ENCODE assay signal across 8 mouse cellular contexts in the genomic region with DNA sequence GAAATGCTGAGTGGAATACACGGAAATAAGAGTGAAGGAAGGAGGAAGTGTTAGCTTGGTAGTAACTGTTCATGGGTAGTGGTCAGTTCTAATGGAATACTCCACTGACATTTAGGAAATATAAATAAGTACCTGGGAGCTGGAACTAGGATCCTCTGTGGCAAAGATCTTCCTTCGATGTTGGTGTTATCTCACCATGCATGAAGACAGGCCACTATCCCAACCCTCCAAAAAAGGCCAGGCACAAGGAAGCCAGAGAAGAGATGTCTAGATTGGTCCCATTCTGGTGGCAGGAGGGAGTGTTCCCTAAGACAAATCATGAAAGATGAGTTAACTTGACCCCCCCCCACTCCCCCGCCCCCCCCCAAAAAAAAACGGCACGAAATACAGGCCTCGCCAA. TPM values are rescaled to one million over a fixed set of nuclear protein-coding genes. Genes with fewer than 3 reads are reported as not detected.
DNase-seq lines count a peak whose midpoint lies in the region; ATAC-seq and TF ChIP-seq lines count a peak whose summit lies in the region.

No protein-coding gene starts in this region.

- peak overlapping the region; percentile 78 for H3K4me2 ChIP-seq in heart, embryonic 11.5 days
- peak overlapping the region; percentile 77 for H3K4me2 ChIP-seq in forebrain, postnatal 0 days (ENCODE audit: low read depth)
- peak overlapping the region; percentile 82 for H3K4me2 ChIP-seq in liver, postnatal 0 days (ENCODE audit: low read depth, low read length)

- intact Hi-C loops in heart, postnatal 14 days (cut with DNase I) = loop anchor here (5.0 kb wide), 1 partner anchor 54 kb away; no protein-coding TSS in a partner anchor

- no peak for TF ChIP-seq EP300 in ES-Bruce4 (IDR thresholded peaks at IDR 0.05; ENCODE audit: insufficient read depth, low read depth, low read length)
- no peak for TF ChIP-seq EP300 in liver, postnatal 0 days (IDR thresholded peaks at IDR 0.05; ENCODE audit: low read depth)

- H3K9me3 ChIP-seq in heart, embryonic 11.5 days (replicated peaks; ENCODE audit: control insufficient read depth, low read length) = no peaks in the 10 kb centered on the region
- H3K9me3 ChIP-seq in ES-Bruce4 (replicated peaks; ENCODE audit: control insufficient read depth, insufficient read depth, low read length, poor library complexity, severe bottlenecking) = no peaks in the 10 kb centered on the region
- no peaks in the 10 kb centered on the region for H3K9me3 ChIP-seq in forebrain, postnatal 0 days (ENCODE audit: low read length)
- no peaks in the 10 kb centered on the region for H3K9me3 ChIP-seq in liver, postnatal 0 days (ENCODE audit: low read length)

- H3K4me3 ChIP-seq in heart, embryonic 11.5 days (ENCODE audit: low read depth, low read length) = peak overlapping the region; percentile 84
- peak overlapping the region; percentile 84 for H3K4me3 ChIP-seq in ES-Bruce4 (ENCODE audit: low read depth, low read length)
- peak overlapping the region; percentile 65 for H3K4me3 ChIP-seq in forebrain, postnatal 0 days (ENCODE audit: low read depth, low read length)
- peak overlapping the region; percentile 86 for H3K4me3 ChIP-seq in liver, postnatal 0 days (ENCODE audit: low read depth, low read length)

- H3K4me1 ChIP-seq in heart, embryonic 11.5 days (ENCODE audit: control insufficient read depth, insufficient read depth, low read length) = peaks cover 17% of the 10 kb centered on the region
- H3K4me1 ChIP-seq in ES-Bruce4 (ENCODE audit: control insufficient read depth, insufficient read depth, low read length) = no peaks in the 10 kb centered on the region
- H3K4me1 ChIP-seq in forebrain, postnatal 0 days (ENCODE audit: insufficient read depth) = peaks cover 6% of the 10 kb centered on the region
- peaks cover 18% of the 10 kb centered on the region; the same call in 1 of the 2 replicates for H3K4me1 ChIP-seq in liver, postnatal 0 days (ENCODE audit: insufficient read depth)

- TF ChIP-seq POLR2A in ES-Bruce4 (IDR thresholded peaks at IDR 0.05; ENCODE audit: insufficient read depth, low read length) = no peak

- 15% methylated on average over 6 of the region's 6 CpGs for WGBS in heart, embryonic 11.5 days (ENCODE audit: insufficient replicate concordance)
- 20% methylated on average over 6 of the region's 6 CpGs for WGBS in forebrain, postnatal 0 days
- 9% methylated on average over 6 of the region's 6 CpGs for WGBS in liver, postnatal 0 days (ENCODE audit: insufficient replicate concordance)

- peak overlapping the region; percentile 99 for H3K27ac ChIP-seq in heart, embryonic 11.5 days (ENCODE audit: low read depth, low read length)
- no peak overlapping the region for H3K27ac ChIP-seq in ES-Bruce4 (ENCODE audit: insufficient read depth, low read length)
- H3K27ac ChIP-seq in forebrain, postnatal 0 days (ENCODE audit: low read depth, low read length) = peak overlapping the region; percentile 91
- H3K27ac ChIP-seq in liver, postnatal 0 days (ENCODE audit: low read depth) = peak overlapping the region; percentile 99

- H3K36me3 ChIP-seq in heart, embryonic 11.5 days (ENCODE audit: control insufficient read depth, insufficient read depth, low read length) = no peaks in the 10 kb centered on the region
- H3K36me3 ChIP-seq in ES-Bruce4 (ENCODE audit: control insufficient read depth, insufficient read depth, low read length, poor library complexity, severe bottlenecking) = no peaks in the 10 kb centered on the region
- H3K36me3 ChIP-seq in forebrain, postnatal 0 days (ENCODE audit: insufficient read depth) = no peaks in the 10 kb centered on the region
- no peaks in the 10 kb centered on the region for H3K36me3 ChIP-seq in liver, postnatal 0 days (replicated peaks; ENCODE audit: insufficient read depth, low read length)

- no peaks in the 10 kb centered on the region for H3K27me3 ChIP-seq in heart, embryonic 11.5 days (ENCODE audit: control insufficient read depth, insufficient read depth, low read length)
- H3K27me3 ChIP-seq in ES-Bruce4 (ENCODE audit: control insufficient read depth, insufficient read depth, low read length, poor library complexity, severe bottlenecking) = peaks cover 2% of the 10 kb centered on the region; the same call in 1 of the 2 replicates
- no peaks in the 10 kb centered on the region for H3K27me3 ChIP-seq in forebrain, postnatal 0 days (ENCODE audit: insufficient read depth, low read length)
- H3K27me3 ChIP-seq in liver, postnatal 0 days (ENCODE audit: insufficient read depth, low read length) = no peaks in the 10 kb centered on the region

- no peak for ATAC-seq in heart, embryonic 11.5 days (replicated peaks; ENCODE audit: insufficient number of reproducible peaks, low FRiP score, low TSS enrichment)
- no peak for ATAC-seq in forebrain, postnatal 0 days
- ATAC-seq in liver, postnatal 0 days = no peak

- H3K9ac ChIP-seq in heart, embryonic 11.5 days (ENCODE audit: low read depth, low read length) = peak overlapping the region; percentile 80
- H3K9ac ChIP-seq in ES-Bruce4 (ENCODE audit: low read depth, poor library complexity, severe bottlenecking) = peak overlapping the region; percentile 94
- H3K9ac ChIP-seq in forebrain, postnatal 0 days = peak overlapping the region; percentile 81
- H3K9ac ChIP-seq in liver, postnatal 0 days (replicated peaks) = peak overlapping the region; percentile 55

- DNase-seq in heart, postnatal 14 days = no peak
- no peak for DNase-seq in forebrain, postnatal 0 days
- no peak for DNase-seq in liver, postnatal 0 days
- DNase-seq in spleen, postnatal 14 days (ENCODE audit: low spot score in 2 of 2) = no peak
- no peak for DNase-seq in urinary bladder, postnatal 36 days (ENCODE audit: low spot score in 2 of 2)
- DNase-seq in kidney, adult 18-20 months = no peak

- no peak for TF ChIP-seq CTCF in ES-Bruce4 (IDR thresholded peaks at IDR 0.05; ENCODE audit: low read depth, low read length)
- no peak for TF ChIP-seq CTCF in forebrain, postnatal 0 days (IDR thresholded peaks at IDR 0.05; ENCODE audit: low read depth)
- no peak for TF ChIP-seq CTCF in liver, postnatal 0 days (IDR thresholded peaks at IDR 0.05; ENCODE audit: low read depth)

RNA-seq across cellular contexts. Expression of a gene that starts 0.6 kb away (rescaled TPM):
- polyA plus RNA-seq in heart, embryonic 11.5 days (2014; fragmentation: Nextera tagmentation; extraction: Ambion mirVana) = 85.0 and 96.3 TPM in 2 replicates
- 10 to 100 TPM; 87.4 to 88.3 TPM for total RNA-seq in heart, postnatal 14 days (2021)
- 73.6 and 79.7 TPM in 2 replicates for polyA plus RNA-seq in ES-Bruce4 (2011; ENCODE audit: insufficient read depth, insufficient read length, low read depth, missing spikeins)
- total RNA-seq in forebrain, postnatal 0 days (2014; rRNA removed) = 18.5 and 21.3 TPM in 2 replicates
- 35.2 and 40.1 TPM in 2 replicates for polyA plus RNA-seq in forebrain, postnatal 0 days (2015; fragmentation: Nextera tagmentation; extraction: Ambion mirVana)
- polyA plus RNA-seq in liver, postnatal 0 days (2015; fragmentation: Nextera tagmentation; extraction: Ambion mirVana) = 53.8 and 53.9 TPM in 2 replicates
